Mouse (Mus musculus): Measurements from ENCODE around the gene Cfap126.

Cfap126 gene

GRCm38 (mm10) chr1:171096110-171096964 is 17.4 kb upstream of the Cfap126 start:
- DNase-seq (ENCODE audit: low spot score) = no peak

- DNase-seq (ENCODE audit: low spot score) = no peak
Measured at GRCm38 (mm10) chr1:171097136-171097535, 16.6 kb upstream of the Cfap126 start.

- no peak for DNase-seq (ENCODE audit: low spot score)
Measured at GRCm38 (mm10) chr1:171097612-171098011, 16.1 kb upstream of the Cfap126 start.

GRCm38 (mm10) chr1:171101033-171101432 is 12.7 kb upstream of the Cfap126 start:
- no peak for DNase-seq (ENCODE audit: low spot score)

GRCm38 (mm10) chr1:171101733-171102546 is 11.8 kb upstream of the Cfap126 start:
- peak; percentile 79 for DNase-seq (ENCODE audit: low spot score)

GRCm38 (mm10) chr1:171102547-171103177 is 11.1 kb upstream of the Cfap126 start:
- DNase-seq (ENCODE audit: low spot score) = peak; percentile 83

GRCm38 (mm10) chr1:171103179-171103840 is 10.4 kb upstream of the Cfap126 start:
- no peak for DNase-seq (ENCODE audit: low spot score)

- DNase-seq (ENCODE audit: low spot score) = no peak
Measured at GRCm38 (mm10) chr1:171105226-171105625, 8.5 kb upstream of the Cfap126 start.

- DNase-seq (ENCODE audit: low spot score) = no peak
Measured at GRCm38 (mm10) chr1:171109620-171110019, 4.1 kb upstream of the Cfap126 start.

GRCm38 (mm10) chr1:171110659-171111019 is 3.1 kb upstream of the Cfap126 start:
- peak; percentile 27 for DNase-seq (ENCODE audit: low spot score)

GRCm38 (mm10) chr1:171111020-171111780 is 2.5 kb upstream of the Cfap126 start:
- DNase-seq (ENCODE audit: low spot score) = peak; percentile 97

GRCm38 (mm10) chr1:171111781-171112575 is 1.7 kb upstream of the Cfap126 start:
- DNase-seq (ENCODE audit: low spot score) = no peak

- no peak for DNase-seq (ENCODE audit: low spot score)
Measured at GRCm38 (mm10) chr1:171112986-171113385, 732 bp upstream of the Cfap126 start.

GRCm38 (mm10) chr1:171116280-171116679 is 2.6 kb downstream of the Cfap126 start:
- no peak for DNase-seq (ENCODE audit: low spot score)

- peak; percentile 72 for DNase-seq (ENCODE audit: low spot score)
Measured at GRCm38 (mm10) chr1:171118269-171118684, 4.6 kb downstream of the Cfap126 start.

GRCm38 (mm10) chr1:171118996-171119395 is 5.3 kb downstream of the Cfap126 start:
- no peak for DNase-seq (ENCODE audit: low spot score)

- no peak for DNase-seq (ENCODE audit: low spot score)
Measured at GRCm38 (mm10) chr1:171119405-171119804, 5.7 kb downstream of the Cfap126 start.

- DNase-seq (ENCODE audit: low spot score) = no peak
Measured at GRCm38 (mm10) chr1:171120893-171121292, 7.2 kb downstream of the Cfap126 start.

GRCm38 (mm10) chr1:171121839-171122238 is 8.1 kb downstream of the Cfap126 start:
- DNase-seq (ENCODE audit: low spot score) = no peak

GRCm38 (mm10) chr1:171122932-171123331 is 9.2 kb downstream of the Cfap126 start:
- no peak for DNase-seq (ENCODE audit: low spot score)
